ENCODE assay signal across 16 mouse cellular contexts in genomic region chr7:12957511-12957910, GRCm38 (mm10). TPM values are rescaled to one million over a fixed set of nuclear protein-coding genes. Genes with fewer than 3 reads are reported as not detected.
"Had no signal": no experiment of that assay in that cellular context is flagged by ENCODE, and none has a peak within 500 bp of the region (broad histone marks: within the 10 kb centered on the region; RNA-seq: fewer than 3 reads in every experiment).

No protein-coding gene starts in this region.

- H3K36me3 ChIP-seq: midbrain, embryonic 10.5 days; midbrain, embryonic 12.5 days; neural tube, embryonic 12.5 days had no signal

- DNase-seq: lung, adult 18-20 months; lung, embryonic 14.5 days; lung, postnatal 10 days; lung, postnatal 4 days; midbrain, embryonic 14.5 days; right cerebral cortex, postnatal 14 days; thymus, postnatal 14 days; thymus, postnatal 36 days had no signal

- H3K4me1 ChIP-seq: neural tube, embryonic 12.5 days had no signal

- H3K27ac ChIP-seq: liver, embryonic 14.5 days; midbrain, embryonic 10.5 days; midbrain, embryonic 12.5 days; neural tube, embryonic 12.5 days had no signal

- H3K9me3 ChIP-seq: midbrain, embryonic 10.5 days; midbrain, embryonic 12.5 days; neural tube, embryonic 12.5 days had no signal

- H3K4me3 ChIP-seq: midbrain, embryonic 10.5 days; midbrain, embryonic 12.5 days; neural tube, embryonic 12.5 days had no signal

- H3K27me3 ChIP-seq: midbrain, embryonic 12.5 days; neural tube, embryonic 12.5 days had no signal

- ATAC-seq: midbrain, embryonic 16.5 days had no signal

RNA-seq across cellular contexts. Expression of gene Slc27a5, which starts 40.5 kb away (rescaled TPM):
- total RNA-seq: megakaryocyte-erythroid progenitor cell, adult 5-6 weeks had no signal
- polyA plus RNA-seq: lung, embryonic 14.5 days; lung, embryonic 16.5 days; midbrain, embryonic 12.5 days; stomach, embryonic 14.5 days had no signal
